Mouse (Mus musculus): ENCODE measurements around the gene Amigo2. TPM values are rescaled to one million over a fixed set of nuclear protein-coding genes. Genes with fewer than 3 reads are reported as not detected.

Amigo2 gene
- total and polyA plus RNA-seq, 2 experiments from 2014 or later = 10.4 to 15.5 TPM

DNA sequence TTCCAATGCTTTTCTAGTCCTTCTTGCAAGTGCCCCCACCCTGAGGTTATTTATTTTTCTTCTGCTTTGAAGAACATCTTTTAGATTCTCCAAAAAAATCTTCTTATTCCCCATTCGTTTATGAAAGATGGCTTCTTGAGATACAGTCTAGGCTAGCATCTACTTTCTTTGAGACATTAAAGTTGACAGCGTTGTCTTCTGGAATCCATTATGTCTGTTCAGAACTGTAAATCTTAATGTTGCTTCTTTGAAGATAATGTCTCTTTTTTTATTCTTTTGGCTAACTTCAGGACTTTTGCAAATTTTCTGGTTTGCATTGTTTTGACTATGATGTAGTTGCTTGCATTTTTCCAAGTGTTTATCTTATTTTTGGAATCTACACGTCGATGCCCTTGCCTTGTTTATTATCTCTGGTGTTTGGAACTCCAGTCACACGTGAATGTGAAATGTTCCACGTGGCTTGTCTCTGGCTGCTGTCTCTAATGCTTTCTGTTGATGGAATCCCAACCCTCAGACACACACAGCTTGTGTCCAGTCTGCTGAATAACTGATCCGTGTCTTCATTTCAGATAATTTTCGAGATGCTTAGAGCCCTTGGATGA is 20.1 kb upstream of the Amigo2 start:
- Histone ChIP-seq H3K27me3 (ENCODE audit: insufficient read depth, low read length) (no peaks in the 10 kb centered on the region), H3K9me3 (ENCODE audit: low read length) (no peaks in the 10 kb centered on the region), H3K27ac (no peak overlapping the region), H3K4me3 (ENCODE audit: low read length) (no peak overlapping the region), H3K36me3 (ENCODE audit: insufficient read depth, low read length) (no peaks in the 10 kb centered on the region), H3K4me2 (ENCODE audit: low read depth, low read length) (no peak overlapping the region), H3K9ac (replicated peaks; ENCODE audit: low read length) (no peak overlapping the region), H3K4me1 (ENCODE audit: insufficient read depth, low read length) (no peaks in the 10 kb centered on the region)
- no peak for TF ChIP-seq CTCF (IDR thresholded peaks at IDR 0.05; ENCODE audit: low read depth)
- ATAC-seq (no peak), DNase-seq (ENCODE audit: low spot score) (no peak)
- WGBS = 54% methylated on average over 8 of the region's 8 CpGs

DNA sequence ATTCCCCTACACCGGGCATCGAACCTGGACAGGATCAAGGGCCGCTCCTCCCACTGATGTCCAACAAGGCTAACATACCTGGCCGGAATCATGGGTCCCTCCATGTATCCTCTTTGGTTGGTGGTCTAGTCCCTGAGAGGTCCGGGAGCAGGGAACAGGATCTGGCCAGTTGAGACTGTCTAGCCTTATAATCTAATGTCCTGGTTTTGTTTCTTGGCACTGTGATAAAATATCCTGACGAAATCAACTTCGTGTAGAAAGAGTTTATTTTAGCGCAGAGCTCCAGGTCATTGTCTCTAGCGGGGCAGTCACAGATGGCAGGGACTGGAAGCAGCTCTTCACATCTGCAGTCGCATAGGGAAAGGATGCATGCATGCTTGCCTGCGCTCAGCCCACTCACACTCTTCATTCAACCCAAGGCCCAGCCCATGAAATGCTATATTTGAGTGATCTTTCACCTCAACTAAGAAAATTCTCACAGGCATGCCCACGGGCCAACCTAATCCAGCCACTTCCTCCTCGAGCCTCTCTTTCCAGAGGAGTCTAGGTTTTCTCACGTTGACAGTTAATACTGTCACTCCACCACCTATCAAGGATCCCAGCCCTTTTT is 19.3 kb upstream of the Amigo2 start:
- Histone ChIP-seq H3K27ac (no peak overlapping the region), H3K9me3 (ENCODE audit: low read length) (no peaks in the 10 kb centered on the region), H3K9ac (replicated peaks; ENCODE audit: low read length) (no peak overlapping the region), H3K4me3 (ENCODE audit: low read length) (no peak overlapping the region), H3K4me2 (ENCODE audit: low read depth, low read length) (no peak overlapping the region), H3K36me3 (ENCODE audit: insufficient read depth, low read length) (no peaks in the 10 kb centered on the region), H3K4me1 (ENCODE audit: insufficient read depth, low read length) (no peaks in the 10 kb centered on the region), H3K27me3 (ENCODE audit: insufficient read depth, low read length) (no peaks in the 10 kb centered on the region)
- WGBS = 88% methylated on average over 14 of the region's 14 CpGs
- no peak for TF ChIP-seq CTCF (IDR thresholded peaks at IDR 0.05; ENCODE audit: low read depth)
- DNase-seq (ENCODE audit: low spot score) (no peak), ATAC-seq (no peak)

- no peak for TF ChIP-seq CTCF (IDR thresholded peaks at IDR 0.05; ENCODE audit: low read depth)
- Histone ChIP-seq H3K9me3 (ENCODE audit: low read length) (no peaks in the 10 kb centered on the region), H3K4me1 (ENCODE audit: insufficient read depth, low read length) (0 out of 2 replicates have a peak, but pooled peaks cover 2% of the 10 kb centered on the region), H3K4me3 (ENCODE audit: low read length) (no peak overlapping the region), H3K36me3 (ENCODE audit: insufficient read depth, low read length) (no peaks in the 10 kb centered on the region), H3K27ac (no peak overlapping the region), H3K9ac (replicated peaks; ENCODE audit: low read length) (no peak overlapping the region), H3K27me3 (ENCODE audit: insufficient read depth, low read length) (no peaks in the 10 kb centered on the region), H3K4me2 (ENCODE audit: low read depth, low read length) (no peak overlapping the region)
- DNase-seq (ENCODE audit: low spot score) = no peak
- whole genome bisulfite sequencing = 73% methylated on average over 9 of the region's 9 CpGs
- ATAC-seq = no peak
Measured at GRCm38 (mm10) chr15:97262251-97262650, 15.2 kb upstream of the Amigo2 start.

DNA sequence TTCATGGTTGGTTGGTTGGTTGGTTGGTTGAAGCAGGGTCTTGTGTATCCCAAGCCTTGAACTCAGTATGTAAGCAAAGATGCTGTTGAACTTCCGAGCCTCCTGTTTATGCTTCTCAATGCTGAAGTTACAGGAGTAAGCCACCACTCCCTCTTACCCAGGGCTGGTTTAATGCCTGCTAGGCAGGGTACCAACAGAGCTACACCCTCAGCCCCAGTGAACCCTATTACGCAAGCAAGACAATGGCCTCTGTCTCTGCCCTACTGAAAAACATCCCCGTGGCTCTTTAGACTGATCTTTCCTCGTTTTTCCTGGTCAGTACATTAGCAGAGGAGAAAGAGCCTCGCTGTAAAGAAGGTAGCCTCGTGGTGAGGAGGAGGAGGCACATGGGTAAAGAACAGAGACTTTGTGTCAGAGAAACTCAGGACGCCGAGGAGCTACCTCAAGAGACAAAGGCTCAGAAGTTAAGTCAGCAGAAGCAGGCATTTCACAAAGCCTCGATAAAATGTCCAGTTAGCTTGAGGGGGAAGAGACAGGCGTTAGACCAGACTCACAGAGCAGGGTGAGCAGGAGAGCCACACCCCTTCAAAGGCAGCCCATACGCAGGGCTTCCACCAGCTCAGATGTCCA is 13.0 kb upstream of the Amigo2 start:
- TF ChIP-seq CTCF (IDR thresholded peaks at IDR 0.05; ENCODE audit: low read depth) = no peak
- H3K9me3 ChIP-seq (ENCODE audit: low read length) = no peaks in the 10 kb centered on the region
- H3K9ac ChIP-seq (replicated peaks; ENCODE audit: low read length) = no peak overlapping the region
- ATAC-seq = no peak
- 0 out of 2 replicates have a peak, but pooled peaks cover 4% of the 10 kb centered on the region for H3K4me1 ChIP-seq (ENCODE audit: insufficient read depth, low read length)
- H3K4me2 ChIP-seq (ENCODE audit: low read depth, low read length) = no peak overlapping the region
- H3K27me3 ChIP-seq (ENCODE audit: insufficient read depth, low read length) = no peaks in the 10 kb centered on the region
- H3K36me3 ChIP-seq (ENCODE audit: insufficient read depth, low read length) = no peaks in the 10 kb centered on the region
- WGBS = 73% methylated on average over 11 of the region's 11 CpGs
- no peak overlapping the region for H3K27ac ChIP-seq
- H3K4me3 ChIP-seq (ENCODE audit: low read length) = no peak overlapping the region
- DNase-seq (ENCODE audit: low spot score) = no peak

GRCm38 (mm10) chr15:97259300-97259699 is 12.2 kb upstream of the Amigo2 start:
- no peaks in the 10 kb centered on the region for H3K36me3 ChIP-seq (ENCODE audit: insufficient read depth, low read length)
- no peak for TF ChIP-seq CTCF (IDR thresholded peaks at IDR 0.05; ENCODE audit: low read depth)
- WGBS = 49% methylated on average over 8 of the region's 8 CpGs
- DNase-seq (ENCODE audit: low spot score) (no peak), ATAC-seq (no peak)
- no peaks in the 10 kb centered on the region for H3K9me3 ChIP-seq (ENCODE audit: low read length)
- no peak overlapping the region for H3K4me3 ChIP-seq (ENCODE audit: low read length)
- no peak overlapping the region for H3K9ac ChIP-seq (replicated peaks; ENCODE audit: low read length)
- no peak overlapping the region for H3K27ac ChIP-seq
- no peaks in the 10 kb centered on the region for H3K27me3 ChIP-seq (ENCODE audit: insufficient read depth, low read length)
- 0 out of 2 replicates have a peak, but pooled peaks cover 4% of the 10 kb centered on the region for H3K4me1 ChIP-seq (ENCODE audit: insufficient read depth, low read length)
- H3K4me2 ChIP-seq (ENCODE audit: low read depth, low read length) = no peak overlapping the region

- H3K4me3 ChIP-seq (ENCODE audit: low read length) = no peak overlapping the region
- 0 out of 2 replicates have a peak, but pooled peaks cover 4% of the 10 kb centered on the region for H3K4me1 ChIP-seq (ENCODE audit: insufficient read depth, low read length)
- no peak for ATAC-seq
- H3K27ac ChIP-seq = no peak overlapping the region
- WGBS = 77% methylated on average over 17 of the region's 17 CpGs
- TF ChIP-seq CTCF (IDR thresholded peaks at IDR 0.05; ENCODE audit: low read depth) = no peak
- no peak overlapping the region for H3K4me2 ChIP-seq (ENCODE audit: low read depth, low read length)
- no peak overlapping the region for H3K9ac ChIP-seq (replicated peaks; ENCODE audit: low read length)
- H3K36me3 ChIP-seq (ENCODE audit: insufficient read depth, low read length) = no peaks in the 10 kb centered on the region
- DNase-seq (ENCODE audit: low spot score) = no peak
- H3K9me3 ChIP-seq (ENCODE audit: low read length) = no peaks in the 10 kb centered on the region
- H3K27me3 ChIP-seq (ENCODE audit: insufficient read depth, low read length) = no peaks in the 10 kb centered on the region
Measured at GRCm38 (mm10) chr15:97258483-97259230, 11.6 kb upstream of the Amigo2 start.

Data from hindbrain, postnatal 0 days (tissue).